Comparison of ENCODE assay signal across 10 mouse cellular contexts in genomic region chr16:58521900-58522299, GRCm38 (mm10). TPM values are rescaled to one million over a fixed set of nuclear protein-coding genes. Genes with fewer than 3 reads are reported as not detected.
A peak's percentile ranks its signal among the peaks of the same experiment; 100 is the strongest.
DNase-seq lines count a peak whose midpoint lies in the region; ATAC-seq and TF ChIP-seq lines count a peak whose summit lies in the region.
"Had no signal": no experiment of that assay in that cellular context is flagged by ENCODE, and none has a peak within 500 bp of the region (broad histone marks: within the 10 kb centered on the region; RNA-seq: fewer than 3 reads in every experiment).

No protein-coding gene starts in this region.

- H3K4me1 ChIP-seq in lung, embryonic 14.5 days (ENCODE audit: insufficient read depth), result no peaks in the 10 kb centered on the region; the same call in 1 of the 2 replicates
- no peaks in the 10 kb centered on the region; the same call in 1 of the 2 replicates for H3K4me1 ChIP-seq in forebrain, embryonic 14.5 days (ENCODE audit: control insufficient read depth, insufficient read depth, low read length)
- no peaks in the 10 kb centered on the region for H3K4me1 ChIP-seq in limb, embryonic 11.5 days (ENCODE audit: control insufficient read depth, insufficient read depth, low read length)
- peaks cover 13% of the 10 kb centered on the region; the same call in 1 of the 2 replicates for H3K4me1 ChIP-seq in neural tube, embryonic 13.5 days (replicated peaks)

- no peak overlapping the region for H3K27ac ChIP-seq in lung, embryonic 14.5 days (ENCODE audit: low read depth)
- H3K27ac ChIP-seq in forebrain, embryonic 14.5 days (ENCODE audit: low read depth, low read length), result no peak overlapping the region
- H3K27ac ChIP-seq in limb, embryonic 11.5 days (replicated peaks; ENCODE audit: low read depth, low read length), result no peak overlapping the region
- no peak overlapping the region for H3K27ac ChIP-seq in neural tube, embryonic 13.5 days (replicated peaks)

- H3K4me2 ChIP-seq in lung, embryonic 14.5 days, result peak overlapping the region; percentile 88
- peak overlapping the region; percentile 96 for H3K4me2 ChIP-seq in forebrain, embryonic 14.5 days (ENCODE audit: low read length)
- peak overlapping the region; percentile 83; the same call in 1 of the 2 replicates for H3K4me2 ChIP-seq in limb, embryonic 11.5 days (ENCODE audit: low read depth, severe bottlenecking)
- H3K4me2 ChIP-seq in neural tube, embryonic 13.5 days, result peak overlapping the region; percentile 94

- TF ChIP-seq CTCF in lung, embryonic 14.5 days (IDR thresholded peaks at IDR 0.05; ENCODE audit: low read depth), result no peak

- DNase-seq in lung, embryonic 14.5 days, result no peak
- no peak for DNase-seq in lung, postnatal 14 days
- DNase-seq in forebrain, embryonic 14.5 days (ENCODE audit: low spot score), result no peak
- DNase-seq in limb, embryonic 11.5 days (ENCODE audit: low spot score), result no peak
- no peak for DNase-seq in urinary bladder, postnatal 10 days (ENCODE audit: low spot score)
- DNase-seq in cerebellum, postnatal 14 days, result no peak
- no peak for DNase-seq in adrenal gland, postnatal 36 days
- DNase-seq: cerebellum, postnatal 25 days; right cerebral cortex, postnatal 14 days had no signal

- no peaks in the 10 kb centered on the region for H3K27me3 ChIP-seq in lung, embryonic 14.5 days (ENCODE audit: insufficient read depth, low read length)
- H3K27me3 ChIP-seq in forebrain, embryonic 14.5 days (replicated peaks; ENCODE audit: control insufficient read depth, insufficient read depth, low read length), result no peaks in the 10 kb centered on the region; the same call in 1 of the 2 replicates
- no peaks in the 10 kb centered on the region for H3K27me3 ChIP-seq in limb, embryonic 11.5 days (ENCODE audit: control insufficient read depth, insufficient read depth, low read length)
- H3K27me3 ChIP-seq in neural tube, embryonic 13.5 days, result peaks cover 19% of the 10 kb centered on the region

- 33% methylated on average over 7 of the region's 7 CpGs for WGBS in lung, embryonic 14.5 days
- WGBS in forebrain, embryonic 14.5 days, result 47% methylated on average over 7 of the region's 7 CpGs
- WGBS in limb, embryonic 11.5 days, result 29% methylated on average over 7 of the region's 7 CpGs
- WGBS in neural tube, embryonic 13.5 days, result 46% methylated on average over 7 of the region's 7 CpGs

- peak overlapping the region; percentile 81 for H3K4me3 ChIP-seq in lung, embryonic 14.5 days (ENCODE audit: low read depth, low read length)
- peak overlapping the region; percentile 72; the same call in 1 of the 2 replicates for H3K4me3 ChIP-seq in forebrain, embryonic 14.5 days (ENCODE audit: low read depth, low read length)
- H3K4me3 ChIP-seq in limb, embryonic 11.5 days (ENCODE audit: low read depth, low read length), result peak overlapping the region; percentile 75
- peak overlapping the region; percentile 77 for H3K4me3 ChIP-seq in neural tube, embryonic 13.5 days

- no peaks in the 10 kb centered on the region for H3K36me3 ChIP-seq in lung, embryonic 14.5 days (ENCODE audit: insufficient read depth)
- no peaks in the 10 kb centered on the region for H3K36me3 ChIP-seq in forebrain, embryonic 14.5 days (ENCODE audit: control insufficient read depth, insufficient read depth, low read length)
- no peaks in the 10 kb centered on the region for H3K36me3 ChIP-seq in limb, embryonic 11.5 days (ENCODE audit: control insufficient read depth, insufficient read depth, low read length)
- no peaks in the 10 kb centered on the region for H3K36me3 ChIP-seq in neural tube, embryonic 13.5 days

- ATAC-seq in lung, embryonic 14.5 days (ENCODE audit: insufficient read depth), result no peak
- no peak for ATAC-seq in forebrain, embryonic 14.5 days
- ATAC-seq in limb, embryonic 11.5 days (ENCODE audit: insufficient number of reproducible peaks, low FRiP score, low TSS enrichment, low read depth), result no peak
- ATAC-seq in neural tube, embryonic 13.5 days (ENCODE audit: low read depth), result no peak

- peak overlapping the region; percentile 86 for H3K9ac ChIP-seq in lung, embryonic 14.5 days
- no peak overlapping the region for H3K9ac ChIP-seq in forebrain, embryonic 14.5 days (ENCODE audit: low read length)
- H3K9ac ChIP-seq in limb, embryonic 11.5 days (ENCODE audit: low read length), result no peak overlapping the region
- peak overlapping the region; percentile 86 for H3K9ac ChIP-seq in neural tube, embryonic 13.5 days

- no peaks in the 10 kb centered on the region for H3K9me3 ChIP-seq in lung, embryonic 14.5 days (ENCODE audit: low read depth, low read length)
- 0 out of 2 replicates have a peak, but pooled peaks cover 3% of the 10 kb centered on the region for H3K9me3 ChIP-seq in forebrain, embryonic 14.5 days (replicated peaks; ENCODE audit: control insufficient read depth, low read length)
- peaks cover 2% of the 10 kb centered on the region; the same call in 1 of the 2 replicates for H3K9me3 ChIP-seq in limb, embryonic 11.5 days (ENCODE audit: control insufficient read depth, low read length)
- peaks cover 8% of the 10 kb centered on the region; the same call in 1 of the 2 replicates for H3K9me3 ChIP-seq in neural tube, embryonic 13.5 days

RNA-seq across cellular contexts. Expression of gene St3gal6, which starts 2.1 kb away (rescaled TPM):
- 26.6 and 30.2 TPM in 2 replicates for polyA plus RNA-seq in lung, embryonic 14.5 days (2014; fragmentation: Nextera tagmentation; extraction: Ambion mirVana)
- 7.8 and 8.3 TPM in 2 replicates for polyA plus RNA-seq in forebrain, embryonic 14.5 days (2014; fragmentation: Nextera tagmentation; extraction: Ambion mirVana)
- polyA plus RNA-seq in limb, embryonic 11.5 days (2014; fragmentation: Nextera tagmentation; extraction: Ambion mirVana), result 9.7 and 14.0 TPM in 2 replicates
- polyA plus RNA-seq in neural tube, embryonic 13.5 days (2015; fragmentation: Nextera tagmentation; extraction: Ambion mirVana), result 7.1 and 9.7 TPM in 2 replicates
- 10 to 100 TPM; 30.3 to 38.5 TPM for total RNA-seq in adrenal gland, postnatal 36 days (2021)

Comparison
In these comparisons a context has a peak if more than half of its experiments do, and no peak if none do; other contexts are left out.
1. H3K9ac ChIP-seq: peak in lung, embryonic 14.5 days (single experiment) and neural tube, embryonic 13.5 days (single experiment); none in forebrain, embryonic 14.5 days (single experiment) and limb, embryonic 11.5 days (single experiment).
2. Peak in every context shown above with its lines, with median percentiles within 50 percentile points of each other: H3K4me2 ChIP-seq and H3K4me3 ChIP-seq.